Comparison of ENCODE assay signal across 14 mouse cellular contexts in genomic region chr7:84117543-84118122, GRCm38 (mm10). TPM values are rescaled to one million over a fixed set of nuclear protein-coding genes. Genes with fewer than 3 reads are reported as not detected.
DNase-seq lines count a peak whose midpoint lies in the region; ATAC-seq and TF ChIP-seq lines count a peak whose summit lies in the region.
"Had no signal": no experiment of that assay in that cellular context is flagged by ENCODE, and none has a peak within 500 bp of the region (broad histone marks: within the 10 kb centered on the region; RNA-seq: fewer than 3 reads in every experiment).

No protein-coding gene starts in this region.

- no peak for TF ChIP-seq CTCF in small intestine, adult 2 months (IDR thresholded peaks at IDR 0.05; ENCODE audit: extremely low read depth, insufficient read length, insufficient replicate concordance, low read depth, low read length)

- H3K27me3 ChIP-seq in lung, embryonic 15.5 days: no peaks in the 10 kb centered on the region
- H3K27me3 ChIP-seq in small intestine, adult 2 months (ENCODE audit: control insufficient read depth, insufficient read depth, low read length): no peaks in the 10 kb centered on the region
- H3K27me3 ChIP-seq: limb, embryonic 15.5 days had no signal

- peak overlapping the region; percentile 53; the same call in 1 of the 2 replicates for H3K27ac ChIP-seq in lung, embryonic 15.5 days
- H3K27ac ChIP-seq in small intestine, adult 2 months (ENCODE audit: insufficient read depth, low read depth, low read length): peak overlapping the region; percentile 97
- H3K27ac ChIP-seq: heart, adult 2 months; limb, embryonic 15.5 days had no signal

- intact Hi-C loops in heart, postnatal 25 days (cut with DNase I): no loop called here

- peaks cover 13% of the 10 kb centered on the region for H3K36me3 ChIP-seq in lung, embryonic 15.5 days
- H3K36me3 ChIP-seq in small intestine, adult 2 months (ENCODE audit: control insufficient read depth, insufficient read depth, low read length): peaks cover 17% of the 10 kb centered on the region
- H3K36me3 ChIP-seq: limb, embryonic 15.5 days had no signal

- no peak for ATAC-seq in lung, embryonic 15.5 days (ENCODE audit: borderline replicate concordance, extremely low read depth, low FRiP score, low TSS enrichment)
- ATAC-seq: forebrain, postnatal 0 days; inflammation-experienced regulatory T-cells, adult 6 months had no signal

- H3K9me3 ChIP-seq in lung, embryonic 15.5 days: no peaks in the 10 kb centered on the region
- H3K9me3 ChIP-seq: limb, embryonic 15.5 days had no signal

- peak; percentile 41 for DNase-seq in heart, adult 8-10 months (ENCODE audit: low spot score)
- DNase-seq in heart, postnatal 25 days (ENCODE audit: low spot score): no peak
- DNase-seq in lung, postnatal 14 days: no peak
- peak; percentile 23 for DNase-seq in adrenal gland, postnatal 25 days
- DNase-seq in neural tube, embryonic 10.5 days (ENCODE audit: extremely low spot score, low spot score): no peak
- DNase-seq in right cerebral cortex, adult 18-20 months: no peak
- DNase-seq: cerebellum, adult 11 months; forebrain, postnatal 0 days had no signal

- WGBS in lung, embryonic 15.5 days: 72% methylated on average over 6 of the region's 6 CpGs
- WGBS in small intestine, adult 2 months: 24% methylated on average over 6 of the region's 6 CpGs

- no peak overlapping the region for H3K4me2 ChIP-seq in lung, embryonic 15.5 days
- H3K4me2 ChIP-seq: limb, embryonic 15.5 days; midbrain, embryonic 11.5 days had no signal

- no peak for TF ChIP-seq POLR2A in small intestine, adult 2 months (IDR thresholded peaks at IDR 0.05; ENCODE audit: low read depth, low read length)

- H3K4me1 ChIP-seq in lung, embryonic 15.5 days: peaks cover 77% of the 10 kb centered on the region
- H3K4me1 ChIP-seq in small intestine, adult 2 months (ENCODE audit: control insufficient read depth, insufficient read depth, insufficient read length, low read length): peaks cover 44% of the 10 kb centered on the region

- H3K4me3 ChIP-seq in lung, embryonic 15.5 days: no peak overlapping the region
- no peak overlapping the region for H3K4me3 ChIP-seq in small intestine, adult 2 months (ENCODE audit: low read depth, low read length)
- H3K4me3 ChIP-seq: heart, adult 2 months; limb, embryonic 15.5 days had no signal

- no peak overlapping the region for H3K9ac ChIP-seq in lung, embryonic 15.5 days
- H3K9ac ChIP-seq: forebrain, postnatal 0 days; limb, embryonic 15.5 days had no signal

RNA-seq across cellular contexts. Expression of gene Cemip, which starts 31.3 kb away (rescaled TPM):
- total RNA-seq in heart, adult 8-10 months (2022): under 1 TPM in 2 of 4 experiments, not detected in 2; 0.05 to 0.09 TPM
- total RNA-seq in heart, postnatal 25 days (2021): under 1 TPM; 0.13 to 0.17 TPM
- 1.4 and 1.6 TPM in 2 replicates for polyA plus RNA-seq in lung, embryonic 15.5 days (2015; fragmentation: Nextera tagmentation; extraction: Ambion mirVana)
- 1.5 and 1.6 TPM in 2 replicates for total RNA-seq in adrenal gland, postnatal 25 days (2021)
- polyA plus RNA-seq in small intestine, adult 2 months (2012; rRNA removed): 0.19 and 0.27 TPM in 2 replicates

RNA-seq across cellular contexts. Expression of gene Abhd17c, which starts 34.1 kb away (rescaled TPM):
- 10 to 100 TPM; 28.0 to 31.6 (median 28.8) TPM for total RNA-seq in heart, adult 8-10 months (2022)
- 10 to 100 TPM; 32.1 to 32.4 TPM for total RNA-seq in heart, postnatal 25 days (2021)
- 64.3 and 68.7 TPM in 2 replicates for polyA plus RNA-seq in lung, embryonic 15.5 days (2015; fragmentation: Nextera tagmentation; extraction: Ambion mirVana)
- 31.0 and 31.5 TPM in 2 replicates for total RNA-seq in adrenal gland, postnatal 25 days (2021)
- 114 and 292 TPM in 2 replicates for polyA plus RNA-seq in small intestine, adult 2 months (2012; rRNA removed)

Comparison
In these comparisons a context has a peak if more than half of its experiments do, and no peak if none do; other contexts are left out.
1. DNase-seq: peak in heart, adult 8-10 months (single experiment) and adrenal gland, postnatal 25 days (single experiment); none in heart, postnatal 25 days (single experiment), lung, postnatal 14 days (single experiment), neural tube, embryonic 10.5 days (single experiment) and right cerebral cortex, adult 18-20 months (single experiment).